Mouse (Mus musculus) E14TG2a.4 (cell line): Measurements from ENCODE around the gene Ryr2.

Experiments used
- H3K27me3 ChIP-seq: 2 replicates; pipeline ENCODE4 v1.6.1; 2014; ENCODE audit warnings: low read length, control low read depth; ENCODE audit not compliant: insufficient read depth
- H3K36me3 ChIP-seq: 2 replicates; pipeline ENCODE4 v1.6.1; 2014; ENCODE audit warnings: low read length, control low read depth; ENCODE audit not compliant: insufficient read depth
- H3K4me1 ChIP-seq: replicated peaks from 2 replicates; pipeline ENCODE4 v1.6.1; 2014; ENCODE audit warnings: low read depth, low read length, control low read depth
- H3K4me3 ChIP-seq: replicated peaks from 2 replicates; pipeline ENCODE4 v1.5.1; 2014; ENCODE audit warnings: mild to moderate bottlenecking, low read length
- H3K9me3 ChIP-seq: 2 replicates; pipeline ENCODE4 v1.6.1; 2014; ENCODE audit warnings: low read length, control low read depth
- CTCF ChIP-seq: conservative IDR thresholded peaks from 2 replicates; pipeline ENCODE4 v1.5.1; 2014; ENCODE audit warnings: low read length
- NANOG ChIP-seq: IDR thresholded peaks from 2 replicates; pipeline ENCODE4 v1.6.1; 2014; ENCODE audit warnings: borderline replicate concordance, low read length, mixed read lengths
- POU5F1 ChIP-seq: IDR thresholded peaks from 2 replicates; pipeline ENCODE4 v1.6.1; 2014; ENCODE audit warnings: low read length, borderline replicate concordance

Gene Ryr2

DNA sequence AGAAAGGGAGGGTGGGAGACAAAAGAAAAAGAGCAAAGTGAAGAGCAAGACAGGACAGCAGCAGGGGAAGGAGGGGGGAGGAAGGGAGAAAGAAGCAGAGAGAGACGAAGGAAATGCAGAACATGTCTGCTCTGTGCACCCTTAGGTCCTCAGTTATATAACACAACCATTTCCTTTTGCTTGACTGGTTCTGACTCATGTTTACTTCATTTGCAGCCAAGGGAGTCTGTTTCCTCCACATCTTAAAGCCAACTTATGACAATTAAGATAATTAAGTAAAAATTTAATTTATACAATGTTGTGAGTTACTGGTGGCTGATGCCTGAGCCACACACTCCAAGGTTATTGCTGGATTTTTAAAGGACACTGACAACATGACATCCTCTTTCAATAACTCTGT lies 569.9 kb downstream of the Ryr2 start:
- TF ChIP-seq POU5F1, result no peak
- no peak for TF ChIP-seq CTCF
- TF ChIP-seq NANOG, result no peak
- no peaks in the 10 kb centered on the region for H3K36me3 ChIP-seq
- no peaks in the 10 kb centered on the region for H3K27me3 ChIP-seq
- no peaks in the 10 kb centered on the region for H3K9me3 ChIP-seq
- H3K4me1 ChIP-seq, result no peaks in the 10 kb centered on the region
- H3K4me3 ChIP-seq, result no peak overlapping the region

DNA sequence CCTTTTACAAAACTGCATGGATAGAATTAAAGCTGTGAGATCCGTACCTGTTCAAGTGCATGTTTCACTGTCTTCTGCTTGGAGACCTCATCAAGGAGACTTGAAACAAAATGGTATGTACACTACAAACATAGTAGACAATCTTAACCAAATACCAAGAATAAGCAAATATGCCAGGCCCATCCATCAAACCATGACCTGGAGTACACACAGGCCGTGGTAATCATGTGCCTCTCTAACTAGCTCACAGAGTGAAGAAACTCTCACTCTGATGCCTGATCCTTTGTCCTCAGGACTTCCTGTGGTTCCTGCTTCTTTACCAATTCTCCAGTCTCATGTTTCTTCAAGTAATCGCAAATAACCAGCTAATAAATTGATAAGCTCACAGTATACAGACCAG lies 570.9 kb downstream of the Ryr2 start:
- no peaks in the 10 kb centered on the region for H3K27me3 ChIP-seq
- H3K4me3 ChIP-seq, result no peak overlapping the region
- H3K36me3 ChIP-seq, result no peaks in the 10 kb centered on the region
- no peaks in the 10 kb centered on the region for H3K4me1 ChIP-seq
- no peaks in the 10 kb centered on the region for H3K9me3 ChIP-seq
- TF ChIP-seq NANOG (no peak), POU5F1 (no peak), CTCF (no peak)

DNA sequence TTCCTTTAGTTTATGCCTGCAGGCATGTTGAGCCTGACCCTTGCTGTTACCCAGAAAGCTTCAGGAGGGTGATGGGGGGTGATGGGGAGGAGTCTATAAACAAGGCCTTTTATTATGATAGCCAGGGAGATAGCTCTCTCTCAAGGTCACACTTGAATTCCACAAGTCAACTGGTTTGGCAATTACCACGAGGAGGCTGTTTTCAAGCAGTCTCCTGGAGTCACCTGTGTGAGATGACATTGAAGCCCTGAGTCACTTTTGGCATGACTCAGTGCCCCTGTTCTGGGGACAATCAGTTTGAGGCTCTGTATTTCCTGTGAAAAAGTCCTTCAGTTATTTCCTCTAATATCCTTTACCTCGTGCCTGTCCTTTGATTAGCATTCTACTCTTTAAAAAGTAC lies 573.5 kb downstream of the Ryr2 start:
- no peaks in the 10 kb centered on the region for H3K9me3 ChIP-seq
- H3K27me3 ChIP-seq, result no peaks in the 10 kb centered on the region
- TF ChIP-seq NANOG (no peak), CTCF (no peak)
- H3K4me1 ChIP-seq, result no peaks in the 10 kb centered on the region
- no peak overlapping the region for H3K4me3 ChIP-seq
- no peaks in the 10 kb centered on the region for H3K36me3 ChIP-seq

DNA sequence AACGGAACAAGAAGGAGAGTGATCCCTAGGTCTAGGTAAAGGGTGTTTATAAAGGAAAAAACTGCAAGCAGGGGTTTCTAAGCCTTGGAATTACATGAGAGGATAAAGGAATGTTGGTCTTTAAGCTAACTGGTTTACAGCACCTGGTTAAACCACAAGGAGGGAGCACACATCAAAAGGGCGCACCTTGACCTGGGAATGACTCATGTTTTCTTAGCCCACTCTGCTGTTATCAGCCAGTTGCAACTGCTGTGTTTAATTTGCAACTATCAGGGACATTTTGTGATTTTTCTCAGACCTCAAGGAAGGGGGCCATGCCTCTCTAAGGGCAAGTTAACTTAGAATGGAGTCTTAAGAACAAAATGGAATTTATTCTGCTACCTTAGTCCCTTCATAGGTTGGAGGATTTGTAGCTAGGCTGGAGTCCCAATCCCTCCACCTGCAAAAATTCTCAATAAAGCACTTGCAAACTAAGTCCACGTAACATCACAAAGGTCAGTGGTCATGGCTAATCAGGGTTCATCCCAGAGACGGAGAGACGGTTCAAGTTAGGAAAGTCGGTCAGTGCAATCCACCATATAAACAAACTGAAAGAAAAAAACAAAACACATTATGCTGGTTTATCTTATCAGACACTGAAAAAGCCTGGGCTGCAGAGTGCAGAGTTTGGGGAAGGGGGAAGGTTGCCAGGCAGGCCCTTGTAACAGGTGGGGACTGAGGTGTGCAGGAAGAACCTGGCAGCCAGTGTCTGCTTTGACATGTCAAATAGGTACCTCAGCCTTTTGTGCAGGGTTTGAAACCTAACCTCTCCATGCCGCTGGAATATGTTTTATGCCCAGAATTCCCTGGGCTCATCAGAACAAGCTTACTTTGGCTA lies 574.5 kb downstream of the Ryr2 start:
- Histone ChIP-seq H3K9me3 (no peaks in the 10 kb centered on the region), H3K4me3 (no peak overlapping the region), H3K36me3 (no peaks in the 10 kb centered on the region), H3K27me3 (no peaks in the 10 kb centered on the region), H3K4me1 (no peaks in the 10 kb centered on the region)
- TF ChIP-seq CTCF, result no peak
- TF ChIP-seq POU5F1, result no peak
- no peak for TF ChIP-seq NANOG

DNA sequence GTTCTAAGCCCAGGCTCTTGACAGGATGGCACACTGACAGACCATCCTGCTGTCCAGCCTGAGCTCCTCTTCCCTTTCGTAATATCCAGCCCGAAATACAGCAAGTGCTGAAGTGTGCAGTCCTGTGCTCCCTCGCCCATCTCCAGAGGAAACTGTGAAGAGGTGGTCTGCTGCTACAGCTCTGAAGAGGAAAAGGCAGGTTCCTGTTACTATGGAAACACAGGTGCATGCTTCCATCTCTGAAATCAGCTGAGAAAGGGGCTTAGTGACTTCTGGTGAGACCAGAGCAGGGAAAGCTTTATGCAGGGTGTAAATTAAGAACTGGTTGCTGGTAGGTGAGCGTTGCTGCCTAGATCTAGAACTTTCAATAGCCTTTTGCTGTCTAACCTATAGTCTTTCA lies 583.1 kb downstream of the Ryr2 start:
- Histone ChIP-seq H3K36me3 (no peaks in the 10 kb centered on the region), H3K9me3 (no peaks in the 10 kb centered on the region), H3K27me3 (no peaks in the 10 kb centered on the region), H3K4me1 (no peaks in the 10 kb centered on the region), H3K4me3 (no peak overlapping the region)
- TF ChIP-seq CTCF (no peak), POU5F1 (no peak), NANOG (no peak)

DNA sequence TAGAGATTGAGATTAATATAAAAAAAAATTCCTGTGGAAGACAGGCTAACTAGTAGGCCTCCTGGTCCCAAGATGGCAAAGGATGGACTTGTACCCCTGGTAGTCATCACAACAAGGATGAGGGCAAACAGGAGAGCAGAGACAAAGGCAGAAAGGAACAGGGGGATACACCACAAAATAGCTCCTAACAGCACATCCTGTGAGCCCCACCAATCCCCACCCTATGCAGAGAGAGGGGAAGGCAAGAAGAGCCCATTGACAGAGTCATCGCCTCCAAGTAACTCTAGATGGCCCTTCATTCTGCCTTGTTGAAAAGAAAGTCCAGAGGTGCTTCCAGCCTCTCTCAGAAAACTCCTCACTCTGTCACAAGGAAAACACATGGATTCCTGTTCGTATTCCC lies 586.0 kb downstream of the Ryr2 start:
- Histone ChIP-seq H3K4me3 (no peak overlapping the region), H3K9me3 (no peaks in the 10 kb centered on the region), H3K36me3 (no peaks in the 10 kb centered on the region), H3K4me1 (no peaks in the 10 kb centered on the region), H3K27me3 (no peaks in the 10 kb centered on the region)
- TF ChIP-seq NANOG (no peak), POU5F1 (no peak), CTCF (no peak)

DNA sequence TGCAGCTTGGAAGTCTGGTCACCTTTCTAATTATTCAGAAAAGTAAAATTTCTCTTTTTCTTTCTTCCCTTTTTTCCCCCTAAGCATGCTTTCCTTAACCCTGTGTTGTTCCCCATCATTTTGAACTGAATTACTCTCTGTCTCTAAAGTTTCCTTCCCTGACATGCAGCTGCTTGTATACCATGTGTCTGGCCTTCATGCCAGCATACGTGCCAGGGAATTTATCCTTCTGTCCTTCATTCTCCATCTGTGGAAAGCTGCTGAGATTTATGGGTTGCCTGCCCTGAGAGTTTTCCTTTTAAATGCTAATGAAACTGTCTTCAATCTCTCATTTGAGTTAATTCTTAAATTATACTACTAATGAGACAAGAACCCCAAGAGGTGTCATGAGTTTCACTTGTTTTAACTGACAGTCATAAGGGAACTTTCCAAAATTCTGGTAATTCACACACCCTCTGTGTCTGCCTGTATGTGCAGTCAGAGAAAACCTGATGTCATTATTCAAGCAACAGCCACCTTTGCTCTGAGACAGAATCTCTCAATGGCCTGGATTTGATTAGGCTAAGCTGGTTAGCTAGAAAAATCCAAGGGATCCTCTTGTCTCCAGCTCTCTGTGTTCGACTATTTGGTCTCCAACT lies 595.1 kb downstream of the Ryr2 start:
- no peaks in the 10 kb centered on the region for H3K4me1 ChIP-seq
- H3K4me3 ChIP-seq, result no peak overlapping the region
- no peaks in the 10 kb centered on the region for H3K36me3 ChIP-seq
- H3K27me3 ChIP-seq, result no peaks in the 10 kb centered on the region
- TF ChIP-seq NANOG (no peak), POU5F1 (no peak), CTCF (no peak)
- H3K9me3 ChIP-seq, result peaks cover 13% of the 10 kb centered on the region
